Mouse (Mus musculus) liver, postnatal 0 days (tissue): ENCODE measurements at regions not wholly inside any gene's neighbourhood (a gene's known extent, or its start where the extent isn't known, plus 50 kb on each side); places are given as distances from the start of the nearest gene placed in this dataset.

ENCODE experiments used
- CTCF ChIP-seq: sonication (generic); IDR thresholded peaks from 2 replicates; pipeline ENCODE4 v1.5.1; 2016; ENCODE audit warnings: antibody characterized with exemption, low read depth
- EP300 ChIP-seq: IDR thresholded peaks from 2 replicates; pipeline ENCODE4 v1.6.1; 2016; ENCODE audit warnings: antibody characterized with exemption, low read depth, mild to moderate bottlenecking

DNA sequence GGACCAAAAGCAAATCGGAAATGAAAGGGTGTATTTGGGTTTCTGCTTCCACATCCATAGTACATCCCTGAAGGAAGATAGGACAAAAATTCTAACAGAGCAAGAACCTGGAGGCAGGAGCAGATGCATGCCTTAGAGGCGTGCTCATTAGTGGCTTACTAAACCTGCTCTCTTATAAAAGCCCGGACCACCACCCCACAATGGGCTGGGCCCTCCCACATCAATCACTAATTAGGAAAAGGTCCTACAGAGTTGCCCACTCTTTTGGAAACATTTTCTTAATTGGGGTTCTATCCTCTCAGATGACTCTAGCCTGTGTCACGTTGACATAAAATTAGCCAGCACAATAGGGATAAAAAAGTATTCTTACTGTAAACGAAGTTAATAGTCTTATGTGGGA is 79.6 kb upstream of the Ptprt start:
- no peak for TF ChIP-seq CTCF
- TF ChIP-seq EP300: no peak
